Mouse (Mus musculus) stomach, embryonic 14.5 days (tissue): Measurements from ENCODE around the gene Stk16. TPM values are rescaled to one million over a fixed set of nuclear protein-coding genes. Genes with fewer than 3 reads are reported as not detected.
A peak's percentile ranks its signal among the peaks of the same experiment; 100 is the strongest.

Experiments
- ATAC-seq: fragments of 200-750 bp; cut with Nextera tagmentation; 2 replicates; pipeline ENCODE4 v1.8.0; 2017; ENCODE audit warnings: low read depth, moderate TSS enrichment; ENCODE audit not compliant: insufficient number of reproducible peaks, insufficient read depth, low FRiP score
- H3K27ac ChIP-seq: fragments of 300-500 bp; sonication (generic); 2 replicates; pipeline ENCODE4 v1.5.1; 2014; ENCODE audit warnings: mild to moderate bottlenecking, low read length, moderate library complexity, mixed read lengths
- H3K27me3 ChIP-seq: fragments of 300-500 bp; sonication (generic); 2 replicates; pipeline ENCODE4 v1.6.1; 2014; ENCODE audit warnings: low read length, control low read depth, mixed read lengths; ENCODE audit not compliant: control insufficient read depth, insufficient read depth
- H3K36me3 ChIP-seq: fragments of 300-500 bp; sonication (generic); 2 replicates; pipeline ENCODE4 v1.6.1; 2014; ENCODE audit warnings: mild to moderate bottlenecking, control low read depth, low read length, moderate library complexity, mixed read lengths; ENCODE audit not compliant: control insufficient read depth, insufficient read depth
- H3K4me1 ChIP-seq: fragments of 300-500 bp; sonication (generic); 2 replicates; pipeline ENCODE4 v1.6.1; 2014; ENCODE audit warnings: low read length, control low read depth, mixed read lengths; ENCODE audit not compliant: control insufficient read depth, insufficient read depth
- H3K4me2 ChIP-seq: fragments of 300-500 bp; sonication (generic); replicated peaks from 2 replicates; pipeline ENCODE4 v1.6.1; 2014; ENCODE audit warnings: low read depth, low read length, control low read depth
- H3K4me3 ChIP-seq: fragments of 300-500 bp; sonication (generic); 2 replicates; pipeline ENCODE4 v1.5.1; 2014; ENCODE audit warnings: low read depth, low read length, control low read depth
- H3K9ac ChIP-seq: fragments of 300-500 bp; sonication (generic); replicated peaks from 2 replicates; pipeline ENCODE4 v1.6.1; 2014; ENCODE audit warnings: low read depth, mild to moderate bottlenecking, control low read depth, low read length, moderate library complexity, mixed read lengths
- H3K9me3 ChIP-seq: fragments of 300-500 bp; sonication (generic); 2 replicates; pipeline ENCODE4 v1.6.1; 2016; ENCODE audit warnings: low read depth, low read length, control low read depth; ENCODE audit not compliant: control insufficient read depth
- WGBS: fragments of 180-500 bp; shearing (Covaris S2); extraction: QIAGEN DNeasy Blood & Tissue Kit; methylation state at CpG from one replicate; pipeline ENCODE4 v1.1.7; 2014; 5-methylcytosine and 5-hydroxymethylcytosine counted together
- microRNA-seq: library from miRNA; unstranded; fragments of <30 nt; microRNA quantifications from one replicate; pipeline ENCODE4, GENCODE M21; 2016
- polyA plus RNA-seq: library from polyadenylated mRNA; unstranded; fragments of >200 nt; fragmentation: Nextera tagmentation; extraction: Ambion mirVana; gene quantifications from 2 replicates; pipeline ENCODE4 v1.2.1, GENCODE M21; 2014

Stk16 gene
- polyA plus RNA-seq, 1 experiment from 2014 or later: 123 TPM

GRCm38 (mm10) chr1:75262969-75263951 is 52.6 kb downstream of the Stk16 start:
- Histone ChIP-seq H3K9ac (no peak overlapping the region), H3K27me3 (peaks cover 22% of the 10 kb centered on the region), H3K9me3 (no peaks in the 10 kb centered on the region), H3K27ac (no peak overlapping the region), H3K4me3 (peak overlapping the region; percentile 3; the same call in 1 of the 2 replicates), H3K4me1 (no peaks in the 10 kb centered on the region), H3K36me3 (no peaks in the 10 kb centered on the region), H3K4me2 (peak overlapping the region; percentile 18; the same call in 1 of the 2 replicates)
- ATAC-seq: no peak
- 2% methylated on average over 40 of the region's 40 CpGs for WGBS

- Histone ChIP-seq H3K36me3 (no peaks in the 10 kb centered on the region), H3K27ac (no peak within 1 kb of the TSS), H3K9ac (no peak within 1 kb of the TSS), H3K4me3 (peak within 1 kb of the TSS; percentile 3; the same call in 1 of the 2 replicates), H3K27me3 (peaks cover 22% of the 10 kb centered on the region), H3K4me2 (peak within 1 kb of the TSS; percentile 18; the same call in 1 of the 2 replicates), H3K4me1 (no peaks in the 10 kb centered on the region), H3K9me3 (no peaks in the 10 kb centered on the region)
- no peak for ATAC-seq
- 13% methylated on average over 31 of the region's 32 CpGs for WGBS
Observed at GRCm38 (mm10) chr1:75264091-75264880, 53.6 kb downstream of the Stk16 start, which contains the start of gene Ptprn. Gene Ptprn (minus strand): TSS chr1:75264502.

Small RNA genes lying within 50 kb of the gene (microRNA-seq; reads per million reads assigned to microRNA genes)
- not detected for gene Gm27943

Other genes with a start within 250 kb of the Stk16 start
- gene Nhej1, start 85.6 kb upstream of the Stk16 start, polyA plus RNA-seq: 7.2 and 9.7 TPM in 2 replicates
- 0.42 and 0.91 TPM in 2 replicates for gene Slc23a3, start 76.9 kb upstream of the Stk16 start, polyA plus RNA-seq
- 37.1 and 40.5 TPM in 2 replicates for gene Cnppd1, start 68.1 kb upstream of the Stk16 start, polyA plus RNA-seq
- gene Retreg2, start 68.1 kb upstream of the Stk16 start, polyA plus RNA-seq: 47.7 and 51.8 TPM in 2 replicates
- gene Zfand2b, start 42.2 kb upstream of the Stk16 start, polyA plus RNA-seq: 41.0 and 43.4 TPM in 2 replicates
- gene Abcb6, start 30.4 kb upstream of the Stk16 start, polyA plus RNA-seq: 12.9 and 19.4 TPM in 2 replicates
- gene Ankzf1, start 18.7 kb upstream of the Stk16 start, polyA plus RNA-seq: 22.1 and 23.0 TPM in 2 replicates
- 23.2 and 27.2 TPM in 2 replicates for gene Atg9a, start 18.6 kb upstream of the Stk16 start, polyA plus RNA-seq
- 22.4 and 29.6 TPM in 2 replicates for gene Glb1l, start within 50 bp of the Stk16 start, polyA plus RNA-seq
- 59.9 and 69.1 TPM in 2 replicates for gene Tuba4a, start 9.0 kb downstream of the Stk16 start, polyA plus RNA-seq
- not detected in 2 replicates for gene A630095N17Rik, start 21.3 kb downstream of the Stk16 start, polyA plus RNA-seq
- 14.3 and 14.4 TPM in 2 replicates for gene Dnajb2, start 25.6 kb downstream of the Stk16 start, polyA plus RNA-seq
- 2.4 and 2.9 TPM in 2 replicates for gene Ptprn, start 53.7 kb downstream of the Stk16 start, polyA plus RNA-seq
- gene Resp18, start 67.6 kb downstream of the Stk16 start, polyA plus RNA-seq: 8.1 and 9.8 TPM in 2 replicates
- 126 and 127 TPM in 2 replicates for gene Dnpep, start 107.2 kb downstream of the Stk16 start, polyA plus RNA-seq
- gene Des, start 149.5 kb downstream of the Stk16 start, polyA plus RNA-seq: 43.7 and 51.0 TPM in 2 replicates
- 53.8 and 54.9 TPM in 2 replicates for gene Speg, start 164.5 kb downstream of the Stk16 start, polyA plus RNA-seq
- gene Gmppa, start 225.1 kb downstream of the Stk16 start, polyA plus RNA-seq: 75.2 and 84.5 TPM in 2 replicates
- gene Asic4, start 239.6 kb downstream of the Stk16 start, polyA plus RNA-seq: 0.16 and 0.25 TPM in 2 replicates